Mouse (Mus musculus) hindbrain, embryonic 15.5 days (tissue): ENCODE results near the gene Adamtsl2. TPM values are rescaled to one million over a fixed set of nuclear protein-coding genes. Genes with fewer than 3 reads are reported as not detected.

ENCODE experiments used
- ATAC-seq: fragments of 200-750 bp; cut with Nextera tagmentation; 2 replicates; pipeline ENCODE4 v1.8.0; 2017; ENCODE audit warnings: low read depth, moderate number of reproducible peaks, moderate TSS enrichment; ENCODE audit not compliant: low FRiP score
- H3K27ac ChIP-seq: fragments of 300-500 bp; sonication (generic); replicated peaks from 2 replicates; pipeline ENCODE4 v1.5.1; 2015; ENCODE audit warnings: mild to moderate bottlenecking, inconsistent platforms
- H3K27me3 ChIP-seq: fragments of 300-500 bp; sonication (generic); 2 replicates; pipeline ENCODE4 v1.6.1; 2015; ENCODE audit warnings: control low read depth, inconsistent platforms
- H3K36me3 ChIP-seq: fragments of 300-500 bp; sonication (generic); 2 replicates; pipeline ENCODE4 v1.6.1; 2015; ENCODE audit warnings: control low read depth, inconsistent platforms
- H3K4me1 ChIP-seq: fragments of 300-500 bp; sonication (generic); replicated peaks from 2 replicates; pipeline ENCODE4 v1.6.1; 2015; ENCODE audit warnings: control low read depth, inconsistent platforms
- H3K4me2 ChIP-seq: fragments of 300-500 bp; sonication (generic); 2 replicates; pipeline ENCODE4 v1.6.1; 2015; ENCODE audit warnings: moderate library complexity, mild to moderate bottlenecking, inconsistent platforms
- H3K4me3 ChIP-seq: fragments of 300-500 bp; sonication (generic); 2 replicates; pipeline ENCODE4 v1.5.1; 2015; ENCODE audit warnings: mild to moderate bottlenecking, inconsistent platforms
- H3K9ac ChIP-seq: fragments of 300-500 bp; sonication (generic); 2 replicates; pipeline ENCODE4 v1.6.1; 2015; ENCODE audit warnings: inconsistent platforms
- H3K9me3 ChIP-seq: fragments of 300-500 bp; sonication (generic); 2 replicates; pipeline ENCODE4 v1.6.1; 2016; ENCODE audit warnings: control low read depth, inconsistent platforms
- WGBS: fragments of 180-500 bp; shearing (Covaris S2); methylation state at CpG from one replicate; pipeline ENCODE4 v1.1.7; 2015; 5-methylcytosine and 5-hydroxymethylcytosine counted together
- polyA plus RNA-seq: library from polyadenylated mRNA; unstranded; fragments of >200 nt; fragmentation: Nextera tagmentation; extraction: Ambion mirVana; gene quantifications from 2 replicates; pipeline ENCODE4 v1.2.1, GENCODE M21; 2015

Adamtsl2 gene
- polyA plus RNA-seq, 1 experiment from 2014 or later = 10.4 TPM

DNA sequence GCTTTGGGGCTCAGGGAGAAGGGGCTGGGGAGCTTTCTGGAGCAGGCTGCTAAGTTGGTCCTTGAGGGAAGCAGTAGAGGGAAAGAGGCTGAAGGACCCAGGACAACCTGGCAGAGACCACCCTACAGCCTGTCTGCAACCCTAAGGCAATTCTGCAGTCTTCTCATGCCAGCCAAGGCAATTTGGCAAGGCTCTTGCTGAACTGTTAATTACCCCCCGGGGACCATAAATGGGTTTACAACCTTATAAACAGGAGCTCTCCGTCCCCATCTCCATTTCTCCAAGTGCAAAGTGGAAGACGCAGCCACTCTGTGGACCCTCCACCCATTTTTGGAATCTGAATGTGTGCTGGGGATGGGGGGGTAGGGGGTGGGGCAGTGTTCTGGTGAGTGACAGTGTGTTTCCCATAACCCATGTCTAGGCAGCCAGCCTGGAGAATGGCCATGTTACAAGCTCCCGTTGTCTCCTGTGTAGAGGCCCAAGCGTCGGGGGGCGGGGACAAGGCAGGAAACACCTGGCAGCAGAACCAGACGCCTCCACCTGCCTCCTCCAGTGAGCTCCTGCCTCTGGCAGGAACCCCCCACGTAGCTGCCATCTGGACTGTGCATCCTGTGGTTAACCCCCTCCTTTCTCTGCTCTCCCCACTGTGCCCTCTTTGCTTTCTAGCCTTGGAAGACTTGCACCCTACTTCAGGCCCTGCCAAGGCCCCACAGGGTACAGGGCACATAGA is 42.6 kb downstream of the Adamtsl2 start:
- Histone ChIP-seq H3K36me3 (no peaks in the 10 kb centered on the region), H3K4me3 (no peak overlapping the region), H3K9ac (no peak overlapping the region), H3K9me3 (no peaks in the 10 kb centered on the region), H3K4me1 (peaks cover 31% of the 10 kb centered on the region), H3K27ac (no peak overlapping the region), H3K27me3 (no peaks in the 10 kb centered on the region), H3K4me2 (no peak overlapping the region)
- 34% methylated on average over 8 of the region's 9 CpGs for WGBS
- ATAC-seq = peak; percentile 61

DNA sequence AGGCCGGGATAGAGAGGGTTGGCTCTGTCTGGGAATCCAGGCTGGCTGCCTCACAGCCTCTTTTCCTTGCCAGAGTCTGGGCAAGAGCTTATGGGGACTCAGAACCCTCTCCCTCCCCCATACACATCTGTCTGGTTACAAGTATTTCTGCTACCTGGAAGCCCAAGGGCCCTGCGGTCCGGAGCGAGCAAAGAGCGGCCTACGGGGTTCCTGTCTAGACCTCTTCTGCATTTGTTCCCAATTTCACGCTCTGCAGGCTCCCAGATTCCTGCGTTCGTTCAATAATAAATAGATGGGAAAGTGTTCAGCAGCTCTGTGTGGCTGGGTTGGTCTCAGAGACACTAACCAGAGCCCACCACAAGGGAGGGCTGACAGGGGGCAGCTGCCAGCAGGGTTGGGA is 43.4 kb downstream of the Adamtsl2 start:
- no peaks in the 10 kb centered on the region for H3K36me3 ChIP-seq
- H3K27ac ChIP-seq = peak overlapping the region; percentile 15; the same call in 1 of the 2 replicates
- no peak for ATAC-seq
- H3K9ac ChIP-seq = no peak overlapping the region
- H3K27me3 ChIP-seq = no peaks in the 10 kb centered on the region
- 28% methylated on average over 9 of the region's 9 CpGs for WGBS
- no peak overlapping the region for H3K4me2 ChIP-seq
- H3K4me1 ChIP-seq = peaks cover 31% of the 10 kb centered on the region
- no peak overlapping the region for H3K4me3 ChIP-seq
- no peaks in the 10 kb centered on the region for H3K9me3 ChIP-seq

DNA sequence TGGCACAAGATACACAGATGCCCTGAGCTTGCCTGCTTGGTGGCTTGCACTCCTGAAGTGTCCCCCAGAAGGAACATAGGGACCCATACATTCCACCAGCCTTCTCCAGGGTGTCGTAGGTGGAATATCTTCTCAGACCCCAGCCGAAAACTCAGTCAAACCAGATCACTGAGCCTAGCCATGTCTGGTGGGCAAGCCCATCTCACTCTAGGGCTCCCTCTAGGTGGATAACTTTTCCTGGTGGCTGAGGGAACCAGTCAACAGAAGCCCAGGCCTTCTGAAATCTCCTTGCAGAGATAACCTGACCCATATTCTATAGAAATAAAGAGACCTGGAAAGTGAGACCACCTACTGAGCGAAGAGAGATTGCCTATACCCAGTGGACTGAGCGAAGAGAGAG is 43.9 kb downstream of the Adamtsl2 start:
- Histone ChIP-seq H3K36me3 (no peaks in the 10 kb centered on the region), H3K4me3 (no peak overlapping the region), H3K4me1 (peaks cover 31% of the 10 kb centered on the region), H3K27ac (peak overlapping the region; percentile 15; the same call in 1 of the 2 replicates), H3K27me3 (no peaks in the 10 kb centered on the region), H3K9ac (no peak overlapping the region), H3K9me3 (no peaks in the 10 kb centered on the region), H3K4me2 (no peak overlapping the region)
- ATAC-seq = no peak
- 89% methylated on average over 4 of the region's 4 CpGs for WGBS

DNA sequence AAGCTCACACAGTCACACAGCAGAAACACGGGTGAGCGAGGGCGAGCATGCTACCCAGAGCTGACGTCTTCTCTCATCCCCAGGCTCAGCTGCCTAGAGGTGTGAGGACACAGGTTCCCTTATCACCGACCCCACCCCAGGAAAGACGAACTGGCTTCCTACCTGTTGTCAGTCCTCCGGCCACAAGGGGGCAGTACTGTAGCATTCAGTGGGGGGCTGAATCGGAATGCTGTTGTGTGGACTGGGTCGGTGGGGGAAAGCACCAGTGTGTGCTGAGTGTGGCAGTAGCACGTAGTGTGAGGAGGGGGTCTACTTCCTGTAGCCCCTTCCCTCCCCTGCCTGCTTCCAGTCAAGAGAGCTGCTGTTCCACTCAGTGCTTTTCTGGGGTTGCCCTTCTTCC is 46.8 kb downstream of the Adamtsl2 start:
- WGBS = 46% methylated on average over 10 of the region's 10 CpGs
- H3K36me3 ChIP-seq = no peaks in the 10 kb centered on the region
- H3K4me1 ChIP-seq = peaks cover 22% of the 10 kb centered on the region
- no peak overlapping the region for H3K4me3 ChIP-seq
- no peak for ATAC-seq
- no peak overlapping the region for H3K9ac ChIP-seq
- H3K9me3 ChIP-seq = no peaks in the 10 kb centered on the region
- H3K4me2 ChIP-seq = no peak overlapping the region
- H3K27me3 ChIP-seq = no peaks in the 10 kb centered on the region
- no peak overlapping the region for H3K27ac ChIP-seq

DNA sequence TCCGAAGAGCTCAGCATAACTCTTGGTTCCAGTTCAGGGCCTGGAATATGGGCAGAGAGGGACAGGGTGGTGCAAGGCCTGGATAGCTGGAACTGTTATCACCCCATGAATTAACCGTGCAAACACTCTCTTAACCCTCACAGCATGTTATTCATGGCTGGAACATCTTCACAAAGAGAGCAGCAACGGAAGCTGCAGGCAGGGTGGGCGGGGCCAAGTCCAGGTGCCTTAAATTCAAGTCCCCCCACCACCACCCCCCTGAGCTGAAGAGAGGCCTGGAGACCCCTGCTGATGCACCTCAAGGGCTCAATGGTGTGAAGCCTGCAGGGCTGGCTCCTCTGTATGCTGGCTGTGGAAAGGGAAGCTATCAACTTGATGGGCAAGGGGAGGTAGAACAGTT is 47.3 kb downstream of the Adamtsl2 start:
- Histone ChIP-seq H3K27ac (no peak overlapping the region), H3K27me3 (no peaks in the 10 kb centered on the region), H3K9me3 (no peaks in the 10 kb centered on the region), H3K4me3 (no peak overlapping the region), H3K4me1 (peaks cover 16% of the 10 kb centered on the region), H3K9ac (no peak overlapping the region), H3K36me3 (no peaks in the 10 kb centered on the region), H3K4me2 (no peak overlapping the region)
- no peak for ATAC-seq
- 58% methylated on average over 4 of the region's 4 CpGs for WGBS

DNA sequence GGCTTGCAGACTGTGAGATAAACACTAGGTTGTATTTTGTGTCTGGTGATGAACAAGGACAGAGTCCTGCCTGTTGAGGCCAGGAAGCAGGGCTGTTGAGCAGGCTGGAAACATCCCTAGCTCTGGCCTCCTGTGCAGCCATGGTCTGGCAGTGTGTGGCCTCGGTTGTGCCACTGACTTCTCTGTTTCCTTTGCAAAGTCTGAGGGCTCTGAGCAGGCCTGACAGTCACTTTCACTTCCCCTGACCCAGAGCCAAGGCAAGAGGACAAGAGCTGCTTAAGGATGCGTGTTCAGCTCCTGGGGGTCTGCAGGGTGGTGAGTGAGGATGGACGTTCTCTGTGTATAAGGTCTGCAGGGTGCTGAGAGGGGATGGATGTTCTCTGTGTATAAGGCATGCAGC is 49.8 kb downstream of the Adamtsl2 start:
- 75% methylated on average over 3 of the region's 3 CpGs for WGBS

DNA sequence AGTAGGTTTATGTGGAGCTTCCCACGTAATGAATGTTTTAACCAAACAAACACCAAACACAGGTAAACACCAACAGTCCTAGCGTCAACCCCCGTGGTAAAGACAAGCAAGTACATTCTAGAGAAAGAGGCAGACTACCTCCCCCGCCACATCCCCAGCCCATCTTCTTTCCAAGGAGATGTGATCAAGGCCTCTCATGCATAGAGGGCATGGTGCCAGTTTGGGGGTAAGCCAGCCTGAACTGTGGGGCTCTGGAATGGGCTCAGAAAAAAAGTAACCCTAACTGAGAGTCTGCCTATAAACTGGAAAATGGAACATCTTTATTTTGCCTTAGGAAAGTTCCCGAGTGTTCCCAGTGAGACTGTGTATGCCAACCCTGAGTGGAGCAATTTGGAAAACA is 56.8 kb downstream of the Adamtsl2 start:
- Histone ChIP-seq H3K27ac (no peak overlapping the region), H3K36me3 (no peaks in the 10 kb centered on the region), H3K4me3 (no peak overlapping the region), H3K4me1 (no peaks in the 10 kb centered on the region), H3K9ac (no peak overlapping the region), H3K27me3 (0 out of 2 replicates have a peak, but pooled peaks cover 2% of the 10 kb centered on the region), H3K4me2 (no peak overlapping the region), H3K9me3 (no peaks in the 10 kb centered on the region)
- WGBS = 63% methylated on average over 5 of the region's 5 CpGs
- no peak for ATAC-seq

More for the DNA sequence above, 49.8 kb downstream of the Adamtsl2 start:
- no peaks in the 10 kb centered on the region for H3K9me3 ChIP-seq
- H3K4me3 ChIP-seq = no peak overlapping the region
- H3K36me3 ChIP-seq = no peaks in the 10 kb centered on the region
- no peaks in the 10 kb centered on the region for H3K4me1 ChIP-seq
- no peaks in the 10 kb centered on the region for H3K27me3 ChIP-seq
- H3K27ac ChIP-seq = no peak overlapping the region
- no peak overlapping the region for H3K9ac ChIP-seq
- no peak overlapping the region for H3K4me2 ChIP-seq
- no peak for ATAC-seq

DNA sequence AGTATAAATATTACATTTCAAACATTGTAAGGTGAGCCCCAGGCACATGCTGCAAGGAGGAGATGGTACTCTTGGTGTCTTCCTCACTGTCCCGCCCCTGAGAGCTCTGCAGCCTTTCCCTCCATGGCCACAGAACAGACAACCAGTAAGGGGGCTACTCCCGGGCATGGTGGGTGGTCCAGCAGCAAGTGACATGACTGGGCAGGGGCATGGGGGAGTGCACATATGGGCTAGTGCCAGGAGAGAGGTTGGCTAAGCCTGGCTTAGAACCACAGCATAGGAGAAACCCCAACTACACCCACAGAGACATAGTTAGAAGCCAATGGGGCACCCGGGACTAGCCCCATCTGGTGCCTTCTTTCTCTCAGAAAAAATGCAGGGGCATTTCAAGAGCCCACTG is 57.2 kb downstream of the Adamtsl2 start:
- ATAC-seq = no peak
- H3K36me3 ChIP-seq = no peaks in the 10 kb centered on the region
- no peak overlapping the region for H3K4me2 ChIP-seq
- H3K9me3 ChIP-seq = no peaks in the 10 kb centered on the region
- no peak overlapping the region for H3K27ac ChIP-seq
- H3K4me1 ChIP-seq = no peaks in the 10 kb centered on the region
- no peak overlapping the region for H3K4me3 ChIP-seq
- H3K27me3 ChIP-seq = peaks cover 6% of the 10 kb centered on the region; the same call in 1 of the 2 replicates
- H3K9ac ChIP-seq = no peak overlapping the region
- 70% methylated on average over 3 of the region's 3 CpGs for WGBS

DNA sequence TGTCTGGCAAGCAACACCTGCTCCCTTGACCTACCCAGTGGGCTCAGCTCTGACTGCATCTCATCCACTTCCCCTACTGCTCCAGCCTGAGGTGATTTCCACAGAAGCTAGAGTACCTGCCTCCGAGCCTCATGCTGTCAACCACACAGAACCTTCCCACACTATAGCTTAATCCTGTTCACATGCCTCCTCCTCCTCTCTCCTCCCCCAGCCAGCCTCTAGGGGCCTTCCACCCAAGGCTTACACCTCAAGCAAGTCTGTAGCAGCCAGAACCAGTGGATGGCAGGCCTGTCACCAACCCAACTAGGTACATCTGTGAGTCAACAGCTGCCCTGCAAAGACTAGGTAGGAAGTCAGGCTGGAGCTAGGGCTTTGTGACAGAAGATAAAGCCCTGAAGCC is 57.6 kb downstream of the Adamtsl2 start:
- Histone ChIP-seq H3K4me3 (no peak overlapping the region), H3K4me2 (no peak overlapping the region), H3K9ac (no peak overlapping the region), H3K27me3 (peaks cover 10% of the 10 kb centered on the region), H3K4me1 (peaks cover 2% of the 10 kb centered on the region; the same call in 1 of the 2 replicates), H3K27ac (no peak overlapping the region), H3K9me3 (no peaks in the 10 kb centered on the region), H3K36me3 (no peaks in the 10 kb centered on the region)
- 81% methylated on average over 1 of the region's 1 CpGs for WGBS
- no peak for ATAC-seq

DNA sequence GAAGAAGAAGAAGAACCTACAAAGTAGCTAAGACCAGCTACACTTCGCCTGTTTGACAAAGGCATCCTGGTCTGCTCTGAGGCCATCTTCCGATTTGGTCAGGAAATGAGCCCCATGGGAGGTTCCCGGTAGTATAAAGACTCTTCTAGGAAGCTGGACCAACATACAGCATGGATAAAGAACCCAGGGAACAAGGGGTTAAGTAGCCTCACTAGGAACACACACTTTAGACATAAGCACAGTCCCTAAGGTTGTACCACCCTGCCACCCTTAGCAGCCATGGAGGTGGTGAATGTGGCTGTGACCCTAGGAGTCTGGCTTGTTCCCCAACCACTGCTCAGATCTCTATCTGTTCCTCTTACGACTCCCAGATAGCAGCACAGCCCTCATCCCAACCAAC is 59.2 kb downstream of the Adamtsl2 start:
- Histone ChIP-seq H3K9me3 (no peaks in the 10 kb centered on the region), H3K4me1 (peaks cover 17% of the 10 kb centered on the region), H3K36me3 (no peaks in the 10 kb centered on the region), H3K9ac (no peak overlapping the region), H3K27me3 (peaks cover 13% of the 10 kb centered on the region), H3K4me3 (no peak overlapping the region), H3K4me2 (no peak overlapping the region), H3K27ac (no peak overlapping the region)
- ATAC-seq = no peak
- WGBS = 77% methylated on average over 4 of the region's 4 CpGs

DNA sequence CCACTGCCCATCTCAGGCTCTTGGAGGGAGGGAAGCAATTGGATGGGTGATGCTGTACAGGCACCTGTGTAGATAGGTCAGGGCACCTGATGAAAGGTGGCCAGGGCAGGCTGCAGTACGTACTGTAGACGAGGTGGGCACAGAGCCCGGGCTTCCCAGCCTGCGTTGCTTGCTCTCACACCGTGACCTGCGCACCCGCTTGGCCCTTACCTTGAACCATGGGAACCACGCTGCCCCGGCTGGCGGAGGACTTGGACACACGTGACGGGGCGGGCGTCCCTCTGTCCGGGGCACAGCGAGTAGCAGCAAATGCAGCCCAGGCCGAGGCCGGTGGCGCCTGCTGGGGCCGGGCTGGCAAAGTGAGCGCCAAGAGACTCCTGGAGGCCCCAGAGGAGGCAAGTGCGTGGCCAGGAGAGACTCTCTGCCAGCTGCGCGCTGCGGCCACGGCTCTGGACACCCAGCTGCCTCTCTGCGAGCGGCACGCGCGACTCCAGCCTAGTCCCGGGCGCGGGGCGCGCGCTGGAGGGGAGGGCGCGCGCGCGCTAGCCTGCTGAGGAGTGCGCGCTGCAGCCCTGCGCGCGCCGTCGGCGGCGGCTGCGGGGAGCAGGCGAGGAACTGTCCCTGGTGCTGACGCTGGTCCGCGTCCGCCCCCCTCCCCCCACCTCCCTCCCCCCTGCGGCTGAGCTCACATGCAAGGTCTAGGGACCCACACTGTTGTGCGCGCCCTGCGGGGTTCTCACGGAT is 62.9 kb downstream of the Adamtsl2 start, which contains the start of gene Fam163b:
TSS of gene Fam163b (minus strand) at position 542 of the 744 bp plus-strand sequence.
- Histone ChIP-seq H3K27me3 (peaks cover 13% of the 10 kb centered on the region), H3K4me3 (peak within 1 kb of the TSS; percentile 50), H3K9me3 (no peaks in the 10 kb centered on the region), H3K9ac (peak within 1 kb of the TSS; percentile 65), H3K4me2 (peak within 1 kb of the TSS; percentile 92), H3K27ac (0 out of 2 replicates have a peak within 1 kb of the TSS, but pooled peaks have one; percentile 36), H3K36me3 (no peaks in the 10 kb centered on the region), H3K4me1 (peaks cover 17% of the 10 kb centered on the region)
- under 1% methylated on average over 41 of the region's 62 CpGs for WGBS
- ATAC-seq = peak; percentile 74

DNA sequence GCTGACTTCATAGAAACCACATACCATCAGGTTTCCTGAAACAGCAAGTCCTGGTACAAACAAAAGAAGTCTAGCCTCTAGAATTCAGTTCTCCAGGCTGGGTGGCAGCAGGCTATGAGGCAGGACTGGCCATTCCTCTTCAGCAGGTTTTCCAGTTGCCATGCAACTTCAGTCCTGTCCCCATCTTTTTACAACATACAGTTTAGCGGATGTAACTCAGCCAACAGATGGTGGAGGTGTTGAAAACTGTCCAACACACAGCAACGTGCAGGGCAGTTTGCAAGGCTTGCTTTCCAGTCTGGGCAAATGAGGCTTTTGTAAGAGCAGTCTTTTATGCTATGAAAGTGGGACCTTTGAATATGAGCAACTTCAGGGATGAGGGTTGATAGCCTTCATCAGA is 65.8 kb downstream of the Adamtsl2 start:
- Histone ChIP-seq H3K4me3 (no peak overlapping the region), H3K9ac (no peak overlapping the region), H3K36me3 (no peaks in the 10 kb centered on the region), H3K27ac (no peak overlapping the region), H3K4me1 (peaks cover 26% of the 10 kb centered on the region), H3K27me3 (peaks cover 13% of the 10 kb centered on the region), H3K4me2 (no peak overlapping the region), H3K9me3 (no peaks in the 10 kb centered on the region)
- WGBS = 55% methylated on average over 2 of the region's 2 CpGs
- ATAC-seq = no peak
